Mouse (Mus musculus) lung, adult 2 months (tissue): ENCODE data around the gene Pla1a.

Source experiments
- CTCF ChIP-seq: fragments of 200-500 bp; IDR thresholded peaks from 2 replicates; pipeline ENCODE4 v1.5.1; 2011; ENCODE audit warnings: mild to moderate bottlenecking, low read length, control low read depth; ENCODE audit not compliant: insufficient read depth
- POLR2A ChIP-seq: fragments of 200-500 bp; IDR thresholded peaks from 2 replicates; pipeline ENCODE4 v1.6.1; 2011; ENCODE audit warnings: low read depth, mild to moderate bottlenecking, control low read depth, low read length, borderline replicate concordance; ENCODE audit errors: extremely low read depth

- TF ChIP-seq CTCF (no peak), POLR2A (no peak)
Measured at GRCm38 (mm10) chr16:38458600-38459280, 25.8 kb upstream of the Pla1a start.
